Mouse (Mus musculus): ENCODE results near the gene Plekhm3. TPM values are rescaled to one million over a fixed set of nuclear protein-coding genes. Genes with fewer than 3 reads are reported as not detected.

The Plekhm3 gene
- polyA plus RNA-seq (2015; fragmentation: Nextera tagmentation; extraction: Ambion mirVana) = 6.1 and 14.0 TPM in 2 replicates

GRCm38 (mm10) chr1:64956479-64956961 is at the start of gene Plekhm3:
Gene Plekhm3 (minus strand): TSS chr1:64956824.

GRCm38 (mm10) chr1:64737502-64738179 is 219.0 kb downstream of the Plekhm3 start, which contains the start of gene Fzd5:
Gene Fzd5 (minus strand): TSS chr1:64737751.

Other genes with a start within 250 kb of the Plekhm3 start
- gene Fzd5, start 219.1 kb downstream of the Plekhm3 start, polyA plus RNA-seq (2015; fragmentation: Nextera tagmentation; extraction: Ambion mirVana) = 3.4 and 3.9 TPM in 2 replicates
- 765 and 1,144 TPM in 2 replicates for gene Akr1cl, start 75.9 kb upstream of the Plekhm3 start, polyA plus RNA-seq (2015; fragmentation: Nextera tagmentation; extraction: Ambion mirVana)
- not detected in 2 replicates for gene Cryge, start 94.3 kb upstream of the Plekhm3 start, polyA plus RNA-seq (2015; fragmentation: Nextera tagmentation; extraction: Ambion mirVana)
- not detected in 2 replicates for gene Crygd, start 106.6 kb upstream of the Plekhm3 start, polyA plus RNA-seq (2015; fragmentation: Nextera tagmentation; extraction: Ambion mirVana)
- not detected in 2 replicates for gene Crygc, start 116.9 kb upstream of the Plekhm3 start, polyA plus RNA-seq (2015; fragmentation: Nextera tagmentation; extraction: Ambion mirVana)
- gene Crygb, start 125.5 kb upstream of the Plekhm3 start, polyA plus RNA-seq (2015; fragmentation: Nextera tagmentation; extraction: Ambion mirVana) = not detected in 2 replicates
- not detected in 2 replicates for gene Cryga, start 146.5 kb upstream of the Plekhm3 start, polyA plus RNA-seq (2015; fragmentation: Nextera tagmentation; extraction: Ambion mirVana)
- gene Gm28845, start 162.7 kb upstream of the Plekhm3 start, polyA plus RNA-seq (2015; fragmentation: Nextera tagmentation; extraction: Ambion mirVana) = not detected in 2 replicates
- gene D630023F18Rik, start 166.4 kb upstream of the Plekhm3 start, polyA plus RNA-seq (2015; fragmentation: Nextera tagmentation; extraction: Ambion mirVana) = 0.24 and 0.40 TPM in 2 replicates
- 343 and 614 TPM in 2 replicates for gene Idh1, start 229.7 kb upstream of the Plekhm3 start, polyA plus RNA-seq (2015; fragmentation: Nextera tagmentation; extraction: Ambion mirVana)
- gene Pikfyve, start 229.9 kb upstream of the Plekhm3 start, polyA plus RNA-seq (2015; fragmentation: Nextera tagmentation; extraction: Ambion mirVana) = 7.7 and 8.5 TPM in 2 replicates